Mouse (Mus musculus) liver, embryonic 14.5 days (tissue): ENCODE results near the gene Gria1. TPM values are rescaled to one million over a fixed set of nuclear protein-coding genes. Genes with fewer than 3 reads are reported as not detected.

Experiments
- ATAC-seq: fragments of 200-750 bp; cut with Nextera tagmentation; 2 replicates; pipeline ENCODE4 v1.8.0; 2017; ENCODE audit warnings: moderate number of reproducible peaks, mild to moderate bottlenecking, moderate library complexity; ENCODE audit not compliant: insufficient read depth
- DNase-seq, 3 experiments: peaks; one replicate each; pipeline ENCODE4 v3.0.0-alpha.2; 2012 to 2013; ENCODE audit warnings: low read depth in 3 of 3, low spot score in 3 of 3
- H3K27ac ChIP-seq: fragments of 300-500 bp; sonication (generic); 2 replicates; pipeline ENCODE4 v1.5.1; 2014; ENCODE audit warnings: moderate library complexity, mild to moderate bottlenecking, control low read depth, inconsistent platforms
- H3K27me3 ChIP-seq: fragments of 300-500 bp; sonication (generic); 2 replicates; pipeline ENCODE4 v1.6.1; 2014; ENCODE audit warnings: mild to moderate bottlenecking, low read length, moderate library complexity; ENCODE audit not compliant: control insufficient read depth, insufficient read depth
- H3K36me3 ChIP-seq: fragments of 300-500 bp; sonication (generic); replicated peaks from 2 replicates; pipeline ENCODE4 v1.6.1; 2014; ENCODE audit warnings: low read depth; ENCODE audit not compliant: control insufficient read depth, insufficient read depth
- H3K4me1 ChIP-seq, 2 experiments: fragments of 200-500 bp in 1 of 2; fragments of 300-500 bp in 1 of 2; sonication (generic) in 1 of 2; replicated peaks; 2 replicates each; pipeline ENCODE4 v1.6.1; 2012 to 2014; ENCODE audit warnings: antibody characterized with exemption in 1 of 2, inconsistent platforms in 1 of 2, low read length in 1 of 2; ENCODE audit not compliant: control insufficient read depth in 2 of 2, insufficient read depth in 2 of 2
- H3K4me2 ChIP-seq: fragments of 300-500 bp; sonication (generic); 2 replicates; pipeline ENCODE4 v1.6.1; 2014; ENCODE audit warnings: low read depth, mild to moderate bottlenecking, control low read depth, moderate library complexity
- H3K4me3 ChIP-seq, 2 experiments: fragments of 200-500 bp in 1 of 2; fragments of 300-500 bp in 1 of 2; sonication (generic) in 1 of 2; 2 replicates each; pipeline ENCODE4 v1.5.1; 2012 to 2014; ENCODE audit warnings: low read depth in 2 of 2, low read length in 2 of 2, mild to moderate bottlenecking in 2 of 2, control low read depth in 1 of 2, inconsistent platforms in 1 of 2, moderate library complexity in 1 of 2; ENCODE audit not compliant: insufficient read depth in 1 of 2
- H3K9ac ChIP-seq: fragments of 300-500 bp; sonication (generic); replicated peaks from 2 replicates; pipeline ENCODE4 v1.6.1; 2014; ENCODE audit warnings: mild to moderate bottlenecking, control low read depth, moderate library complexity
- H3K9me3 ChIP-seq: fragments of 300-500 bp; sonication (generic); 2 replicates; pipeline ENCODE4 v1.6.1; 2016; ENCODE audit warnings: low read length, mixed read lengths; ENCODE audit not compliant: control insufficient read depth
- CTCF ChIP-seq: IDR thresholded peaks from 2 replicates; pipeline ENCODE4 v1.5.1; 2016; ENCODE audit warnings: antibody characterized with exemption, low read depth, control low read depth
- EP300 ChIP-seq: IDR thresholded peaks from 2 replicates; pipeline ENCODE4 v1.6.1; 2016; ENCODE audit warnings: antibody characterized with exemption, low read depth
- WGBS: fragments of 180-500 bp; shearing (Covaris S2); extraction: QIAGEN DNeasy Blood & Tissue Kit; methylation state at CpG from one replicate; pipeline ENCODE4 v1.1.7; 2014; ENCODE audit not compliant: insufficient replicate concordance; 5-methylcytosine and 5-hydroxymethylcytosine counted together
- polyA plus RNA-seq, 2 experiments: library from polyadenylated mRNA; depleted of rRNA in 1 of 2; stranded (reverse) in 1 of 2; unstranded in 1 of 2; fragments of >200 nt; fragmentation: Nextera tagmentation in 1 of 2; extraction: Ambion mirVana in 1 of 2; gene quantifications; 2 replicates each; pipeline versions ENCODE4 v1.2.1 to v1.2.3; 2012 to 2014

The Gria1 gene
- polyA plus RNA-seq, 2 experiments = 0.04 to 0.06 TPM

DNA sequence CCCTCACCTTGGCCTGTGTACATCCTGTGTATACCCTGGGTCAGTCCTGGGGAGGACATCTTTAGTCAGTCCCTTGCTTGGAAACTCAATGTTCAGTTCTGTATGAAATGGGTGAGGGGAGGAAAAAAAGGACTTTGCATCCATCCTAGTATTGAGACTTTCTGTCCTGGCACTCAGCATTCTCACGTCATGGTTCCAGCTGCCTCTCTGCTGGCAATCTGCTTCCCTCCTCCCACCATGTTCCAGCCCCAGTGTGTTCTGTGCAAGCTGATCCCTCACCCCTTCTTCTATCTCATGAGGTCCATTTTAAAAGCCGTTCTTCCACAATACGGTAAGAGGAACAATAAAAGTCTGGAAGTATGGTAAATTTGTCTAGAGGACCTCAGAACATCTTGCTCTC is 308.2 kb downstream of the Gria1 start:
- no peaks in the 10 kb centered on the region for H3K4me1 ChIP-seq
- H3K4me2 ChIP-seq = no peak overlapping the region
- no peak overlapping the region for H3K4me3 ChIP-seq
- DNase-seq (no peak), ATAC-seq (no peak)
- no peaks in the 10 kb centered on the region for H3K27me3 ChIP-seq
- no peaks in the 10 kb centered on the region for H3K9me3 ChIP-seq
- H3K9ac ChIP-seq = no peak overlapping the region
- WGBS = 62% methylated on average over 3 of the region's 3 CpGs
- H3K36me3 ChIP-seq = no peaks in the 10 kb centered on the region
- TF ChIP-seq CTCF = no peak
- no peak for TF ChIP-seq EP300
- no peak overlapping the region for H3K27ac ChIP-seq

DNA sequence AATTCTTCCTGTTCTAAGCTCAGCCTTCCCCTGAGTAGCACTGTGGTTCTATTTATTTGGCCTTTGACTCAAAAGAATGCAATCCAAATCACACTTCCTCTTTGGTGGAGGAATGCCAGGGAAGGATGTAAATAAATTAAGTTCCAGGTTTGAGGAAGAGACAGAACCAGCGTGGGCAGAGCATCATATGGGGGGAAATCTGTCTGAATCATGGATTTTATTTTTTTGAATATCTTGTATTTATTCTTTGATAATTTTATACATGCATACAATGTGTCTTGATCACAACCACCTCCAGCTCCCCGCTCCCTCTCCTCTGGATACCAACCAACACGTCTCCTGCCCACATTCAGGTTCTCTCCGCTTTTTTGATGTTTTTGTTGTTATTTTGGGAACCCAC is 312.9 kb downstream of the Gria1 start:
- ATAC-seq (no peak), DNase-seq (no peak)
- H3K27ac ChIP-seq = no peak overlapping the region
- no peaks in the 10 kb centered on the region for H3K4me1 ChIP-seq
- WGBS = 45% methylated on average over 4 of the region's 4 CpGs
- H3K27me3 ChIP-seq = no peaks in the 10 kb centered on the region
- H3K4me2 ChIP-seq = no peak overlapping the region
- H3K9me3 ChIP-seq = no peaks in the 10 kb centered on the region
- no peak for TF ChIP-seq EP300
- no peak for TF ChIP-seq CTCF
- no peak overlapping the region for H3K4me3 ChIP-seq
- H3K9ac ChIP-seq = no peak overlapping the region
- no peaks in the 10 kb centered on the region for H3K36me3 ChIP-seq
